Mouse (Mus musculus) hindbrain, postnatal 0 days (tissue): ENCODE data around the gene Olfr126. TPM values are rescaled to one million over a fixed set of nuclear protein-coding genes. Genes with fewer than 3 reads are reported as not detected.

Experiments used
- ATAC-seq: fragments of 200-750 bp; cut with Nextera tagmentation; 2 replicates; pipeline ENCODE4 v1.8.0; 2017; ENCODE audit warnings: mild to moderate bottlenecking, moderate TSS enrichment, moderate library complexity
- DNase-seq: peaks from one replicate; pipeline ENCODE4 v3.0.0-alpha.2; 2015; ENCODE audit warnings: low spot score
- H3K27ac ChIP-seq: fragments of 300-500 bp; sonication (generic); 2 replicates; pipeline ENCODE4 v1.5.1; 2014; ENCODE audit warnings: mild to moderate bottlenecking
- H3K27me3 ChIP-seq: fragments of 300-500 bp; sonication (generic); 2 replicates; pipeline ENCODE4 v1.6.1; 2014; ENCODE audit warnings: low read length, mixed read lengths; ENCODE audit not compliant: insufficient read depth
- H3K36me3 ChIP-seq: fragments of 300-500 bp; sonication (generic); 2 replicates; pipeline ENCODE4 v1.6.1; 2014; ENCODE audit warnings: low read length, mixed read lengths; ENCODE audit not compliant: insufficient read depth
- H3K4me1 ChIP-seq: fragments of 300-500 bp; sonication (generic); 2 replicates; pipeline ENCODE4 v1.6.1; 2014; ENCODE audit warnings: antibody characterized with exemption, low read length, mixed read lengths; ENCODE audit not compliant: insufficient read depth
- H3K4me2 ChIP-seq: fragments of 300-500 bp; sonication (generic); 2 replicates; pipeline ENCODE4 v1.6.1; 2014; ENCODE audit warnings: low read depth, mild to moderate bottlenecking, low read length, moderate library complexity, mixed read lengths
- H3K4me3 ChIP-seq: fragments of 300-500 bp; sonication (generic); 2 replicates; pipeline ENCODE4 v1.5.1; 2014; ENCODE audit warnings: low read length
- H3K9ac ChIP-seq: fragments of 300-500 bp; sonication (generic); replicated peaks from 2 replicates; pipeline ENCODE4 v1.6.1; 2014; ENCODE audit warnings: mild to moderate bottlenecking, low read length, moderate library complexity, mixed read lengths
- H3K9me3 ChIP-seq: fragments of 300-500 bp; sonication (generic); 2 replicates; pipeline ENCODE4 v1.6.1; 2016; ENCODE audit warnings: low read length, mixed read lengths
- CTCF ChIP-seq: IDR thresholded peaks from 2 replicates; pipeline ENCODE4 v1.5.1; 2016; ENCODE audit warnings: antibody characterized with exemption, control low read depth, low read depth
- WGBS: fragments of 180-500 bp; shearing (Covaris S2); extraction: QIAGEN DNeasy Blood & Tissue Kit; methylation state at CpG from one replicate; pipeline ENCODE4 v1.1.7; 2014; 5-methylcytosine and 5-hydroxymethylcytosine counted together
- polyA plus RNA-seq: library from polyadenylated mRNA; unstranded; fragments of >200 nt; fragmentation: Nextera tagmentation; extraction: Ambion mirVana; gene quantifications from 2 replicates; pipeline ENCODE4 v1.2.1, GENCODE M21; 2015
- total RNA-seq: library from RNA; depleted of rRNA; stranded (reverse); fragments of >200 nt; gene quantifications from 2 replicates; pipeline ENCODE4 v1.2.3, GENCODE M21; 2014; rRNA removed

The Olfr126 gene
- total RNA-seq = not detected in 2 replicates
- polyA plus RNA-seq = not detected in 2 replicates

DNA sequence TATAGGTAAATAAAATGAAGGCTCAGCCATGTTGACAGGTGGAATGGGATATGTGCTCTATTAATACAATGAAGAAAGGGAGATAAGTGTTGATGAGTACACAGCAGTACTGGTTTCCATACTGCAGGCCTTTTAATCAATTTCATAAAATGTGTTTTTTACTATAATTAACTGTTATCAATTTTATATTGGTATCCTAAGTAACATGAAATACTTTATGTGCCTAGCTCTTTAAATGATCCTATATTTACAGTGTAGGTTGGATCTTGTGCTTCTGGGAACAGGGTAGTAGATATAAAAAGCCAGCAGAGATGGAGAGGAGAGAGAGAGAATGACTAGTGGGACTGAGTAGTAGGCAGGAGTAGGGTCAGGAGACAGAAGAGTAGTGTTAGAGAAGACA, at the start of gene Olfr126:
TSS of gene Olfr126 (plus strand) at position 301 of the 400 bp plus-strand sequence.
- H3K4me3 ChIP-seq = no peak within 1 kb of the TSS
- H3K9me3 ChIP-seq = no peaks in the 10 kb centered on the region
- no peak within 1 kb of the TSS for H3K27ac ChIP-seq
- no peaks in the 10 kb centered on the region for H3K27me3 ChIP-seq
- H3K4me2 ChIP-seq = no peak within 1 kb of the TSS
- TF ChIP-seq CTCF = no peak
- H3K4me1 ChIP-seq = no peaks in the 10 kb centered on the region
- H3K36me3 ChIP-seq = no peaks in the 10 kb centered on the region
- no peak for ATAC-seq
- no peak within 1 kb of the TSS for H3K9ac ChIP-seq
- DNase-seq = no peak

DNA sequence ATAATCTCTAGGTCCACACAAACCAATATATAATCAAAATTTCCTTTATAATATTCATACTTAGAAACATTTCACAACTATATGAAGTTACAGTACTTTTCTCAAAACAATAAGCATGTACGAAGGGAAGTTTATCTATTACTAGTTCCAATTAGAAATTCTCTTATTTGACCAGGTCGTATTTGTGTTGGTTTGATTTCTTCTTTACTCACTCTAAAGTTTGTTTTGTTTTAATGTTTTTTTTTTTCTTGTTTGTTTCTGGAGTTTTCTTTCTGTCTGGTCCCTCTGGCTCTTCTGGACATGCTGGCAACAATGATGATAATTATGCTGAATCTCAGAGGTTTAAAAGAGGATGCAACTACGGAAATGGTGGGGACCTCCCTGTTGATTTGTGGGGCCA, 47.7 kb upstream of the Olfr126 start, which contains the start of gene Olfr124:
TSS of gene Olfr124 (plus strand) at position 301 of the 400 bp plus-strand sequence.
- Histone ChIP-seq H3K4me2 (no peak within 1 kb of the TSS), H3K9ac (no peak within 1 kb of the TSS), H3K36me3 (no peaks in the 10 kb centered on the region), H3K27ac (no peak within 1 kb of the TSS), H3K4me3 (no peak within 1 kb of the TSS), H3K27me3 (no peaks in the 10 kb centered on the region), H3K4me1 (no peaks in the 10 kb centered on the region), H3K9me3 (no peaks in the 10 kb centered on the region)
- ATAC-seq (no peak), DNase-seq (no peak)
- WGBS = 85% methylated on average over 3 of the region's 3 CpGs
- TF ChIP-seq CTCF = no peak

DNA sequence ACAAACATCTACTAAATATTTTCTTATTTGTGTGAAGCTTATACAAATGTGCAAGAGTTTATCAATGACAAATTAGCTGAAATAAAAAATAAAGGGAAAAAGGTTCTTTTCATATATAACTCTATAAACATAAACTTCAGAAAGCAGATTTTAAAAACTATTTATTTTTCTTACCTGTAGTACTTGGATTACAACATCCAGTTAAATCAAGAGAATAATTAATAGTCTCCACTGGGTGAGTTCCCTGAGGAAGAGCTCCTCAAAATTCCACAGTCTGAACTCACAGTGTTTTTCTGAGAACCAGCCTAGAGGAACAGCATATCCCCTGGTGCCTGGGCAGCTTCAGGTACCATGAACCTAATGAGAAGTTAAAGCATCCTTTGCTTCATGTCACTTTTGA, 14.6 kb upstream of the Olfr126 start, which contains the start of gene Olfr125:
TSS of gene Olfr125 (plus strand) at position 301 of the 400 bp plus-strand sequence.
- no peak for TF ChIP-seq CTCF
- no peaks in the 10 kb centered on the region for H3K9me3 ChIP-seq
- H3K4me2 ChIP-seq = no peak within 1 kb of the TSS
- H3K9ac ChIP-seq = no peak within 1 kb of the TSS
- H3K27ac ChIP-seq = no peak within 1 kb of the TSS
- H3K4me3 ChIP-seq = no peak within 1 kb of the TSS
- H3K4me1 ChIP-seq = no peaks in the 10 kb centered on the region
- ATAC-seq (no peak), DNase-seq (no peak)
- H3K27me3 ChIP-seq = no peaks in the 10 kb centered on the region
- H3K36me3 ChIP-seq = no peaks in the 10 kb centered on the region

DNA sequence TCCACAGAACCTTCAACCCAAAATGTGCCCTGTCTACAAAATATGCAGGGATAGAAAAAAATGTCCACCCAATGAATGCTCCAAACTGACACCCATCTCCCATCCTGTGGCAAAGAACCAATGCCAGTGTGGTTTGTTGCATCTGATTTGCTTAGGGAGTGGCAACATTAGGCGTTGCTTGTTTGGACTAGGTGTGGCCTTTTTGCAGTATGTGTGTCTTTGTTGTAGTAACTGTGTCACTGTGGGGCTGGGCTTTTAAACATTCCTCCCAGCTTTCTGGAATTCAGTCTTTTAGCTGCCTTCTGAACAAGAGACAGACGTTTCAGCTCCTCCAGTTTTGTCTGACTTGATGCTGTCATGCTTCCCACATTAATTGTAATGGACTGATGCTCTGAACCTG, 16.6 kb downstream of the Olfr126 start:
- no peak overlapping the region for H3K27ac ChIP-seq
- H3K9me3 ChIP-seq = no peaks in the 10 kb centered on the region
- H3K36me3 ChIP-seq = no peaks in the 10 kb centered on the region
- no peak for DNase-seq
- H3K4me2 ChIP-seq = no peak overlapping the region
- 82% methylated on average over 2 of the region's 2 CpGs for WGBS
- H3K4me1 ChIP-seq = no peaks in the 10 kb centered on the region
- H3K4me3 ChIP-seq = no peak overlapping the region
- no peak overlapping the region for H3K9ac ChIP-seq
- no peak for TF ChIP-seq CTCF
- no peak for ATAC-seq
- H3K27me3 ChIP-seq = no peaks in the 10 kb centered on the region

DNA sequence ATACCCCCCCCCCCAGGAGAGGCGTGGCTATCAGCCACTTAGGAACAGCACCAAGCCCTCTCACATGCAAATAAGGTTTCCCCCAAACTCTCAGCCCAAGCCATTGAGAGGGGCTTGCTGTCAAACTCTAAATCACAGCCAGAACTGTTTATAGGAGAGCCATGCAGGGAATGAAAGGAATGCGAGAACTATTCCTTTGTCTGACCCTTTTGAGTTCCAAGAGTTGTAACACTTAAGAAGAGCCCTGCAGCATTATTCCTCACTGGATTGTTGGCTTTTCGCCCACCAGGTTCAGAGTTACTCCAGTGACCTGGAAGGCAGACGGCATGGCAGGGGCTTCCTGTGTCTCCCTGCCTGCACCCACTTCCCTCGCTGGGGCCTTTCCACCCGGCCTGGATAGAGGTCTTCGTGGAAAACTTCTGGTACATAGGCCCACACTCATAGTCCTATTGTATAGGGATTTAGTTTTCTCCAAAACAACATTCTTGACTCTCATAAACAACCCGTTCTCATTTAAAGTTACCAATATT, 22.5 kb downstream of the Olfr126 start:
- Histone ChIP-seq H3K9ac (no peak overlapping the region), H3K9me3 (no peaks in the 10 kb centered on the region), H3K27me3 (no peaks in the 10 kb centered on the region), H3K4me3 (no peak overlapping the region), H3K4me1 (no peaks in the 10 kb centered on the region), H3K4me2 (no peak overlapping the region), H3K27ac (no peak overlapping the region), H3K36me3 (no peaks in the 10 kb centered on the region)
- DNase-seq (no peak), ATAC-seq (no peak)
- WGBS = 18% methylated on average over 8 of the region's 8 CpGs
- no peak for TF ChIP-seq CTCF

GRCm38 (mm10) chr17:37873830-37874229, 26.5 kb downstream of the Olfr126 start:
- Histone ChIP-seq H3K9ac (no peak overlapping the region), H3K4me3 (no peak overlapping the region), H3K36me3 (no peaks in the 10 kb centered on the region), H3K4me2 (no peak overlapping the region), H3K27ac (no peak overlapping the region), H3K4me1 (no peaks in the 10 kb centered on the region), H3K9me3 (no peaks in the 10 kb centered on the region), H3K27me3 (no peaks in the 10 kb centered on the region)
- DNase-seq (no peak), ATAC-seq (no peak)
- WGBS = 83% methylated on average over 3 of the region's 3 CpGs
- TF ChIP-seq CTCF = no peak

DNA sequence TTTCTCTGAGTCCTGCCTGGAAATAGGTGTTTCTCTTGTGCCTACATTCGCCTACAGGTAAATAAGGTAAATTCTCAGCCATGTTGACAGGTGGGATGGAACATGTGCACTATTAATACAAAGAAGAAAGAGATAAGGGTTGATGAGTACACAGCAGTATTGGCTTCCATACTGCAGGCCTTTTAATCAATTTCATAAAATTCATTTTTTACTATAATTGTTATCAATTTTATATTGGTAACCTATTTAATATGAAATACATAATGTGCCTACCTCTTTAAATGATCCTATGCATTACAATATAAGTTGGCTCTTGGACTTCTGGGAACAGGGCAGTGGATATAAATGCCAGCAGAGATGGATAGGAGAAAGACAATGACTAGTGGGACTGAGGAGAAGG, 52.9 kb downstream of the Olfr126 start, which contains the start of gene Olfr127:
TSS of gene Olfr127 (plus strand) at position 301 of the 400 bp plus-strand sequence.
- ATAC-seq = no peak
- no peak within 1 kb of the TSS for H3K4me2 ChIP-seq
- H3K9me3 ChIP-seq = no peaks in the 10 kb centered on the region
- no peaks in the 10 kb centered on the region for H3K36me3 ChIP-seq
- no peak within 1 kb of the TSS for H3K4me3 ChIP-seq
- DNase-seq = no peak
- no peaks in the 10 kb centered on the region for H3K27me3 ChIP-seq
- no peak within 1 kb of the TSS for H3K27ac ChIP-seq
- H3K4me1 ChIP-seq = no peaks in the 10 kb centered on the region
- 66% methylated on average over 1 of the region's 1 CpGs for WGBS
- TF ChIP-seq CTCF = no peak
- no peak within 1 kb of the TSS for H3K9ac ChIP-seq

Other genes starting within 250 kb of the Olfr126 start
- gene Olfr115, start 220.4 kb upstream of the Olfr126 start, total RNA-seq = not detected in 2 replicates
- not detected in 2 replicates for gene Olfr115, start 220.4 kb upstream of the Olfr126 start, polyA plus RNA-seq
- gene Olfr116, start 220.3 kb upstream of the Olfr126 start, total RNA-seq = not detected in 2 replicates
- gene Olfr116, start 220.3 kb upstream of the Olfr126 start, polyA plus RNA-seq = not detected in 2 replicates
- gene Olfr117, start 183.7 kb upstream of the Olfr126 start, total RNA-seq = not detected in 2 replicates
- gene Olfr117, start 183.7 kb upstream of the Olfr126 start, polyA plus RNA-seq = not detected in 2 replicates
- not detected in 2 replicates for gene Olfr118, start 180.5 kb upstream of the Olfr126 start, total RNA-seq
- gene Olfr118, start 180.5 kb upstream of the Olfr126 start, polyA plus RNA-seq = not detected in 2 replicates
- not detected in 2 replicates for gene Olfr119, start 150.9 kb upstream of the Olfr126 start, total RNA-seq
- gene Olfr119, start 150.9 kb upstream of the Olfr126 start, polyA plus RNA-seq = not detected in 2 replicates
- not detected in 2 replicates for gene Olfr120, start 125.7 kb upstream of the Olfr126 start, total RNA-seq
- gene Olfr120, start 125.7 kb upstream of the Olfr126 start, polyA plus RNA-seq = not detected in 2 replicates
- gene Olfr121, start 98.6 kb upstream of the Olfr126 start, total RNA-seq = not detected in 2 replicates
- gene Olfr121, start 98.6 kb upstream of the Olfr126 start, polyA plus RNA-seq = not detected in 2 replicates
- not detected in 2 replicates for gene Olfr122, start 78.9 kb upstream of the Olfr126 start, total RNA-seq
- gene Olfr122, start 78.9 kb upstream of the Olfr126 start, polyA plus RNA-seq = not detected in 2 replicates
- gene Olfr123, start 54.0 kb upstream of the Olfr126 start, total RNA-seq = not detected in 2 replicates
- gene Olfr123, start 54.0 kb upstream of the Olfr126 start, polyA plus RNA-seq = not detected in 2 replicates
- gene Olfr124, start 47.6 kb upstream of the Olfr126 start, total RNA-seq = not detected in 2 replicates
- not detected in 2 replicates for gene Olfr124, start 47.6 kb upstream of the Olfr126 start, polyA plus RNA-seq
- gene Olfr125, start 14.5 kb upstream of the Olfr126 start, total RNA-seq = 0.26 TPM in 1 of 2 replicates, not detected in the other
- not detected in 2 replicates for gene Olfr125, start 14.5 kb upstream of the Olfr126 start, polyA plus RNA-seq
- gene Olfr127, start 53.0 kb downstream of the Olfr126 start, total RNA-seq = not detected in 2 replicates
- not detected in 2 replicates for gene Olfr127, start 53.0 kb downstream of the Olfr126 start, polyA plus RNA-seq
- not detected in 2 replicates for gene Olfr128, start 73.1 kb downstream of the Olfr126 start, total RNA-seq
- gene Olfr128, start 73.1 kb downstream of the Olfr126 start, polyA plus RNA-seq = not detected in 2 replicates
- not detected in 2 replicates for gene Olfr761, start 105.6 kb downstream of the Olfr126 start, total RNA-seq
- gene Olfr761, start 105.6 kb downstream of the Olfr126 start, polyA plus RNA-seq = not detected in 2 replicates
- gene Olfr129, start 212.6 kb downstream of the Olfr126 start, total RNA-seq = not detected in 2 replicates
- gene Olfr129, start 212.6 kb downstream of the Olfr126 start, polyA plus RNA-seq = not detected in 2 replicates
- gene Olfr130, start 216.4 kb downstream of the Olfr126 start, total RNA-seq = not detected in 2 replicates
- not detected in 2 replicates for gene Olfr130, start 216.4 kb downstream of the Olfr126 start, polyA plus RNA-seq
- not detected in 2 replicates for gene Olfr131, start 241.2 kb downstream of the Olfr126 start, total RNA-seq
- not detected in 2 replicates for gene Olfr131, start 241.2 kb downstream of the Olfr126 start, polyA plus RNA-seq